Mouse (Mus musculus) midbrain, embryonic 13.5 days (tissue): ENCODE measurements around the gene Cd300lb. TPM values are rescaled to one million over a fixed set of nuclear protein-coding genes. Genes with fewer than 3 reads are reported as not detected.
"Not testable (repeated sequence)": the region's sequence is repeated elsewhere in the genome, so short reads cannot be mapped to it uniquely, and the experiment has no call there.

Source experiments
- ATAC-seq: fragments of 200-750 bp; cut with Nextera tagmentation; 2 replicates; pipeline ENCODE4 v1.8.0; 2017; ENCODE audit warnings: mild to moderate bottlenecking, moderate TSS enrichment, moderate library complexity
- H3K27ac ChIP-seq: fragments of 300-500 bp; sonication (generic); 2 replicates; pipeline ENCODE4 v1.5.1; 2015; ENCODE audit warnings: inconsistent platforms, mild to moderate bottlenecking, moderate library complexity
- H3K27me3 ChIP-seq: fragments of 300-500 bp; sonication (generic); 2 replicates; pipeline ENCODE4 v1.6.1; 2015; ENCODE audit warnings: mild to moderate bottlenecking, inconsistent platforms
- H3K36me3 ChIP-seq: fragments of 300-500 bp; sonication (generic); 2 replicates; pipeline ENCODE4 v1.6.1; 2015; ENCODE audit warnings: mild to moderate bottlenecking, inconsistent platforms
- H3K4me1 ChIP-seq: fragments of 300-500 bp; sonication (generic); replicated peaks from 2 replicates; pipeline ENCODE4 v1.6.1; 2015; ENCODE audit warnings: inconsistent platforms
- H3K4me2 ChIP-seq: fragments of 300-500 bp; sonication (generic); replicated peaks from 2 replicates; pipeline ENCODE4 v1.6.1; 2015; ENCODE audit warnings: moderate library complexity, mild to moderate bottlenecking, inconsistent platforms
- H3K4me3 ChIP-seq: fragments of 300-500 bp; sonication (generic); replicated peaks from 2 replicates; pipeline ENCODE4 v1.5.1; 2015; ENCODE audit warnings: mild to moderate bottlenecking, inconsistent platforms
- H3K9ac ChIP-seq: fragments of 300-500 bp; sonication (generic); replicated peaks from 2 replicates; pipeline ENCODE4 v1.6.1; 2015; ENCODE audit warnings: mild to moderate bottlenecking, inconsistent platforms
- H3K9me3 ChIP-seq: fragments of 300-500 bp; sonication (generic); 2 replicates; pipeline ENCODE4 v1.6.1; 2016; ENCODE audit warnings: mild to moderate bottlenecking, inconsistent platforms
- WGBS: fragments of 180-500 bp; shearing (Covaris S2); methylation state at CpG from one replicate; pipeline ENCODE4 v1.1.7; 2015; 5-methylcytosine and 5-hydroxymethylcytosine counted together
- polyA plus RNA-seq: library from polyadenylated mRNA; unstranded; fragments of >200 nt; fragmentation: Nextera tagmentation; extraction: Ambion mirVana; gene quantifications from 2 replicates; pipeline ENCODE4 v1.2.1, GENCODE M21; 2015

Cd300lb gene
- polyA plus RNA-seq, 1 experiment from 2014 or later: 0.05 TPM

- Histone ChIP-seq H3K4me1 (no peaks in the 10 kb centered on the region), H3K4me3 (no peak overlapping the region), H3K27me3 (peaks cover 4% of the 10 kb centered on the region; the same call in 1 of the 2 replicates), H3K4me2 (no peak overlapping the region), H3K36me3 (no peaks in the 10 kb centered on the region), H3K9me3 (no peaks in the 10 kb centered on the region), H3K9ac (no peak overlapping the region), H3K27ac (no peak overlapping the region)
- WGBS: 23% methylated on average over 9 of the region's 9 CpGs
- peak; percentile 78 for ATAC-seq
These were observed 21.3 kb downstream of the Cd300lb start for GRCm38 (mm10) chr11:114912847-114913246.

GRCm38 (mm10) chr11:114909538-114909937 lies 24.6 kb downstream of the Cd300lb start:
- not testable (repeated sequence) for H3K4me2 ChIP-seq, H3K4me3 ChIP-seq, H3K9ac ChIP-seq, H3K9me3 ChIP-seq, ATAC-seq, H3K36me3 ChIP-seq, H3K4me1 ChIP-seq, H3K27ac ChIP-seq, H3K27me3 ChIP-seq
- WGBS: 39% methylated on average over 3 of the region's 3 CpGs

GRCm38 (mm10) chr11:114908086-114908485 lies 26.1 kb downstream of the Cd300lb start:
- Histone ChIP-seq H3K4me2 (no peak overlapping the region), H3K27me3 (0 out of 2 replicates have a peak, but pooled peaks cover 5% of the 10 kb centered on the region), H3K36me3 (no peaks in the 10 kb centered on the region), H3K9me3 (no peaks in the 10 kb centered on the region), H3K27ac (no peak overlapping the region), H3K4me1 (no peaks in the 10 kb centered on the region), H3K9ac (no peak overlapping the region), H3K4me3 (no peak overlapping the region)
- WGBS: 68% methylated on average over 4 of the region's 4 CpGs
- ATAC-seq: no peak

DNA sequence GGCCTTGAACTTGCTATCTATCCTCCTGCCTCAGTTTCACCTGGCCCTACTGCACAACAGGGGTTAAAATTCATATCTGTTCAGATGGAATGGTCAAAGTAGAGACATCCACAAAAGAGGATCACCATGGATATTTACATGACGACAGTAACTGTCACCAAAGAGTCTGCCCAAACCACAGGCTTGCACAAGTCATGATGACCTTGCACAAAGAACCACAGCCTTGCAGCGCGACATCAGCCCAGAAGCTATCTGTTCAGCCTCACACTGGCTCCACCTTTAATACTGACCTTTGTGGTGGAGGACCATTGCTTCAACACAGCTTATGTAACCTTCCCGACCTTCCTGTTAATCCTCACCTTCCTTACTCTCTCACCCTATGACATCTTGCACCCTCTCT lies 26.6 kb downstream of the Cd300lb start:
- no peak for ATAC-seq
- 0 out of 2 replicates have a peak, but pooled peaks cover 5% of the 10 kb centered on the region for H3K27me3 ChIP-seq
- H3K27ac ChIP-seq: no peak overlapping the region
- no peaks in the 10 kb centered on the region for H3K4me1 ChIP-seq
- no peaks in the 10 kb centered on the region for H3K36me3 ChIP-seq
- H3K4me2 ChIP-seq: no peak overlapping the region
- H3K9me3 ChIP-seq: no peaks in the 10 kb centered on the region
- WGBS: 80% methylated on average over 4 of the region's 4 CpGs
- H3K9ac ChIP-seq: no peak overlapping the region
- H3K4me3 ChIP-seq: no peak overlapping the region

GRCm38 (mm10) chr11:114903224-114903623 lies 31.0 kb downstream of the Cd300lb start:
- Histone ChIP-seq H3K4me1 (no peaks in the 10 kb centered on the region), H3K9ac (no peak overlapping the region), H3K4me3 (no peak overlapping the region), H3K4me2 (no peak overlapping the region), H3K27ac (no peak overlapping the region), H3K27me3 (0 out of 2 replicates have a peak, but pooled peaks cover 5% of the 10 kb centered on the region), H3K9me3 (no peaks in the 10 kb centered on the region), H3K36me3 (no peaks in the 10 kb centered on the region)
- WGBS: 92% methylated on average over 4 of the region's 4 CpGs
- ATAC-seq: no peak

DNA sequence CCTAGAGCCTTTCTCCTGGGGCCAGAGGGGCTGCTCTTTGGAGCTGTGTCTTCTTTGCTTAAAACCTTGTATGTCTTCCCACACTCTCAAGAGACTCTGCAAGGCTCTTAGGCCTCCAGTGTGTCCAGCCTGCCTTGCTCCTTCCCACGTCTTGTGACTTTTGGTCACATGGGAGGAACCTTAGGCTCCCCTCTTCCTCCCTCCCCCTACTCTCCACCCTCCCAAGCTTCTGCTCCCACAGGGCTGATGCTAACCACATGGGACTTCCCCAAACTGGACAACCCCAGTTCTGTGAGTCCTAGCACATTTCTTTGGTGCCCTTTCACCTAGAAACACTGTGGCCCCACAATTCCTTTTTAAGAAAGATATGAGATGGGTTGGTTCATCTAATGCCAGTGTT lies 36.2 kb downstream of the Cd300lb start:
- no peak overlapping the region for H3K9ac ChIP-seq
- 52% methylated on average over 1 of the region's 1 CpGs for WGBS
- no peaks in the 10 kb centered on the region for H3K4me1 ChIP-seq
- H3K27me3 ChIP-seq: no peaks in the 10 kb centered on the region
- no peaks in the 10 kb centered on the region for H3K36me3 ChIP-seq
- H3K4me3 ChIP-seq: no peak overlapping the region
- no peak overlapping the region for H3K27ac ChIP-seq
- H3K4me2 ChIP-seq: no peak overlapping the region
- ATAC-seq: no peak
- no peaks in the 10 kb centered on the region for H3K9me3 ChIP-seq

GRCm38 (mm10) chr11:114896085-114896484 lies 38.1 kb downstream of the Cd300lb start:
- 89% methylated on average over 3 of the region's 3 CpGs for WGBS

GRCm38 (mm10) chr11:114890542-114890941 lies 43.6 kb downstream of the Cd300lb start:
- Histone ChIP-seq H3K27ac (no peak overlapping the region), H3K4me3 (no peak overlapping the region), H3K27me3 (no peaks in the 10 kb centered on the region), H3K36me3 (no peaks in the 10 kb centered on the region), H3K4me2 (0 out of 2 replicates have a peak overlapping the region, but pooled peaks have one; percentile 3), H3K4me1 (no peaks in the 10 kb centered on the region), H3K9me3 (no peaks in the 10 kb centered on the region), H3K9ac (no peak overlapping the region; the same call in 1 of the 2 replicates)
- 57% methylated on average over 5 of the region's 5 CpGs for WGBS
- ATAC-seq: no peak

More at GRCm38 (mm10) chr11:114896085-114896484, 38.1 kb downstream of the Cd300lb start:
- no peak for ATAC-seq
- H3K27ac ChIP-seq: no peak overlapping the region
- no peaks in the 10 kb centered on the region for H3K9me3 ChIP-seq
- no peak overlapping the region for H3K9ac ChIP-seq
- no peak overlapping the region for H3K4me3 ChIP-seq
- H3K4me1 ChIP-seq: no peaks in the 10 kb centered on the region
- H3K27me3 ChIP-seq: no peaks in the 10 kb centered on the region
- H3K4me2 ChIP-seq: no peak overlapping the region
- H3K36me3 ChIP-seq: no peaks in the 10 kb centered on the region

DNA sequence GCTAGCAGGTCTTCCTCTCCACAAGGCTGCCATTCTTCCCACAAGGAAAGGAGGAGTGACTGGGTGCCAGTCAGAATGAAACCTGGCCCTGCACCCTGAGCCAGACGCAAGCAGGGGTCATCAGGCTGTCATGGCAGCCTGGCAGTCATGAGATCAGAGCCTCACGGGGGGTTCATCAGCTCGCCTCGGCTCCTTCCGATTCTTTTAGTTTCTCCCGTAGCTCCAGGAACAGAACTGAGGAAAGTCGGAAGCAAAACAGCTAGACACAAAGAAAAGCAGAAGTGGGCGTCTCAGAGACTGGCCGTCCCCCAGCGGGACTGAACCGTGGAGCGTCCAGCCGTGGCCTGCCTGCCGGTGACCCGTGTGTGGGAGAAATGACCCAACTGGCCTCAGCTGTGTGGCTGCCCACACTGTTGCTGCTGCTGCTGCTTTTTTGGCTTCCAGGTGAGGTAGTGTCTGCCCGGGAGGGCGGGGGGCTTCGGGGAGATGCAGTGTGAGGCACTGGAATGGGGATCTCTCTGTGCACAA lies 44.1 kb downstream of the Cd300lb start, which contains the start of gene Cd300a:
TSS of gene Cd300a (plus strand) at position 51 of the 528 bp plus-strand sequence.
- Histone ChIP-seq H3K27ac (no peak within 1 kb of the TSS), H3K36me3 (no peaks in the 10 kb centered on the region), H3K27me3 (no peaks in the 10 kb centered on the region), H3K4me2 (0 out of 2 replicates have a peak within 1 kb of the TSS, but pooled peaks have one; percentile 3), H3K9ac (no peak within 1 kb of the TSS; the same call in 1 of the 2 replicates), H3K4me3 (no peak within 1 kb of the TSS), H3K4me1 (no peaks in the 10 kb centered on the region), H3K9me3 (no peaks in the 10 kb centered on the region)
- no peak for ATAC-seq
- WGBS: 48% methylated on average over 18 of the region's 18 CpGs

GRCm38 (mm10) chr11:114884380-114885100 lies 49.6 kb downstream of the Cd300lb start:
- H3K36me3 ChIP-seq: no peaks in the 10 kb centered on the region
- H3K4me2 ChIP-seq: no peak overlapping the region
- ATAC-seq: no peak
- no peak overlapping the region for H3K9ac ChIP-seq
- H3K27me3 ChIP-seq: no peaks in the 10 kb centered on the region
- no peak overlapping the region for H3K27ac ChIP-seq
- WGBS: 88% methylated on average over 4 of the region's 4 CpGs
- H3K4me1 ChIP-seq: no peaks in the 10 kb centered on the region
- no peak overlapping the region for H3K4me3 ChIP-seq
- H3K9me3 ChIP-seq: no peaks in the 10 kb centered on the region

- Histone ChIP-seq H3K4me2 (no peak overlapping the region), H3K27me3 (no peaks in the 10 kb centered on the region), H3K4me3 (no peak overlapping the region), H3K9ac (no peak overlapping the region), H3K9me3 (no peaks in the 10 kb centered on the region), H3K27ac (no peak overlapping the region), H3K36me3 (no peaks in the 10 kb centered on the region), H3K4me1 (no peaks in the 10 kb centered on the region)
- WGBS: 94% methylated on average over 4 of the region's 4 CpGs
- ATAC-seq: no peak
These were observed 50.9 kb downstream of the Cd300lb start for GRCm38 (mm10) chr11:114883251-114883789.

DNA sequence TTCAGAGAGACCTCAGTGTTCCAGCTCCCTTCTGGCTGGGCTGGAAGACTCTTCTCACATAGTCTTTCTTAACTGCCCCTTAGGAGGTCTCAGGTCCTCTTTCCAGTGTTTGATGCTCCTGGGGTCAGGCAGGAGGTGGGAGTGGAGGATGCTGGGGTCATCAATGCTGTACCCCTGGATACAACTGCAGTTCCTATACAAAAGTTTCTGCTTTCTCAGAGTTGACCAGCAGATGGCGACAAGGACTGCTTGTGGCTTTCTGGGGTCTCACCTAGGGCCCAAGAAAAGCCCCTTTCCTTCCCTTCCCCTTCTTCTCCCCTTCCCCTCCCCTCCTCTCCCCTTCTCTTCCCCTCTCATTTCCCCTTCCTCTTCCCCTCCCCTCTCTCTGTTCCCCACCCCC lies 53.6 kb downstream of the Cd300lb start:
- Histone ChIP-seq H3K4me2 (no peak overlapping the region), H3K27ac (no peak overlapping the region), H3K9me3 (no peaks in the 10 kb centered on the region), H3K4me1 (peaks cover 7% of the 10 kb centered on the region; the same call in 1 of the 2 replicates), H3K4me3 (no peak overlapping the region), H3K9ac (no peak overlapping the region), H3K27me3 (no peaks in the 10 kb centered on the region), H3K36me3 (no peaks in the 10 kb centered on the region)
- ATAC-seq: no peak
- WGBS: 0% methylated on average over 1 of the region's 1 CpGs
